Mouse (Mus musculus): ENCODE measurements at regions not wholly inside any gene's neighbourhood (a gene's known extent, or its start where the extent isn't known, plus 50 kb on each side); places are given as distances from the start of the nearest gene placed in this dataset.

DNA sequence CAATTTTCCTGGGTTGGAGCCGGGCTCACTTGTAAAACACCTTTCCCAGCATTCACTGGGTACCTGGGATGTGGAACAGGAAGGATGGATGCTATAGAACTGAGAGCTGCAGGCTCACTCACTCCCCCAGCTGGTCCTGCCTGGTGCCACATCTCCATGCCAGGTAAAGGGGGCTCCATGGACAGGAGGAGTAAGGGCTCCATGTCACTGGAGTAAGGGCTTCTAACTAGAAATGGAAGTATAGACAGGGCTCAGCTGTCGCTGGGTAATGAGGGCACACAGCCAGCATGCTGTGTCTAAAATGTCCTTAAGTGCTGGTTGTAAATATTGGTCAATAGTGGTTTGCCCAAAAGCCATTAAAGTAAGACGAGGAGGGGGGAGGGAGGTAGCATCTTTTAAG, 99.4 kb upstream of the Gpr12 start:
- no peak for DNase-seq
- intact Hi-C loops (cut with DNase I; ENCODE audit: low total_unique reads), result no loop called here

DNA sequence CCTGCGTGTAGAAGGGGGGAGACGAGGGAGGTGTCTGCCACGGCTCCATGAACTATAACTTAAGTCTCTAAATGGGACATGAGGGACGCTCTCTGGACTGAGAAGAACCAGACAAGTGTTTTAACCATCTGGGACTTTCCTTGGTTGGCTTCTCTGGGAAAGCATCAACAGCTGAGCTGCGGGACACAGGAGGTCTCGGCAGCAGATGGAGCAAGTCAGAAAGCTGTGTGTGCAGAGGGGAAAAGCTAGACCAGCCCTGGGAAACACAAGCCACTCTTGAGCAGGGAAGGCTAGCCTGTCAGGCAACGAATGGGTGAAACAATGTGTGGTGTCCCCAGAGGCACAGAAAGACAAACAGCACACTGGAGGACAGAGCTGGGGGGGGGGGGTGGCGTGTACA, 98.5 kb upstream of the Gpr12 start:
- intact Hi-C loops (cut with DNase I; ENCODE audit: low total_unique reads), result no loop called here
- DNase-seq, result no peak

DNA sequence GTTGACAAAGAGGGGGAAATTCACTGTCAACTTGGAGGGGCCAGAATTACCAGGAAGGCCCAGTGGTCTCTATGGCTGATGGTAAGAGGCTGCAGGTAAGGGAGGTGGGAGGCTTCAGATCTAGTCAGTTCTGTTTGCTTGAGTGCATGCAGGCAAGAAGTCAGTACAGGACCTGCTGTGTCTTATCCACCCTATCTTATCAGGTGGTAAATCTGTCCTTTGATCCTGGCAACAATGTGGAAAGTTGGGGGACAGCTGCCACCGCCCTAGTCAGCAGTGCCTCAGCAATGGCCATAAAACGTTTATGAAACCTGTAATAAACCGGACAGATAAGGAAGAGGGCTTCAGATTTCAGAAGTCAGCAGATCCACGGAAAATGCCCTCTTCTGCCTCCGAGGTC, 97.9 kb upstream of the Gpr12 start:
- intact Hi-C loops (cut with DNase I; ENCODE audit: low total_unique reads), result no loop called here
- DNase-seq, result no peak

DNA sequence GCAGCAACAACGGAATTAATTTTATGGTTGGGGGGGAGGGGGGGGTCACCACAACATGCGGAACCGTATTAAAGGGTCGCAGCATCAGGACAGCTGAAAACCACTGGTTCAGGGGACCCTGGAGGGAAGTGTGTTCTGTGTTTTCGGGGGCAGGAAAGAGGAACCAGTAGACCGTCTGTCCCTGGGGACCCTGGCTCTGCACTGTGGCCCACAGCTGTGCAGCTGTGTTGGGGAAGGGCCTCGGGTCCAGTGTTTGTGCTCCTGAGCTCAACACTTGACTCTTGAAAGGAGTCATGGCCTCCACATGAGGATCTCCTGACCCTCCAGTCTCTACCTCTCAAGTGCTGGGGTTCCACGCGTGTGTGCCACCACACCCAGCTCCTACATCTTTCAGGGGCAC, 96.5 kb upstream of the Gpr12 start:
- peak; percentile 58 for DNase-seq
- intact Hi-C loops (cut with DNase I; ENCODE audit: low total_unique reads), result no loop called here

DNA sequence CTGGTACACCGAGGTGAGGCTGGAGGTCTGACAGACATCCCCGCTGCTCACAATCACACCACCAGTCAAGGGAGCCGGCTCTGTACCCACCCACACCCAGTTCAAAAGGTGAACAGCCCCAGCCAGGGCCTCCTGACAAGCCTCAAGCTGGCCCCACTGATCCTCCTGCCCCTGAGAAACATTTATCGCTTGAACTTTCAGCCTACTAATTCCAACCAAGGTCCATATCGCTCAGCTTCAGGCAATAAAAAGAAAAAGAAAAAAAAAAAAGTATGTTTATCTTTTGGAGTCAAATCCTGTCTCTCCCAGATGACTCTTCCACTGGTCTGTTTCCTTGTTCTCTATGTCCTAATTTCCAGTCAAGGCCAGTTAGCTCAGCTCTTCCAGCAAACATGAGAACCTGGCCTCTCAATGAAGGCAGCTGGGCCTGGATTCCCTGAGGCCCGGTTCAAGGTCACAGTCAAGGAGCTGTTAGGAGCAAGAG, 94.2 kb upstream of the Gpr12 start:
- DNase-seq, result no peak
- intact Hi-C loops (cut with DNase I; ENCODE audit: low total_unique reads), result loop anchor here (10.0 kb wide), 2 partner anchors 226 to 636 kb away; no protein-coding TSS in a partner anchor

DNA sequence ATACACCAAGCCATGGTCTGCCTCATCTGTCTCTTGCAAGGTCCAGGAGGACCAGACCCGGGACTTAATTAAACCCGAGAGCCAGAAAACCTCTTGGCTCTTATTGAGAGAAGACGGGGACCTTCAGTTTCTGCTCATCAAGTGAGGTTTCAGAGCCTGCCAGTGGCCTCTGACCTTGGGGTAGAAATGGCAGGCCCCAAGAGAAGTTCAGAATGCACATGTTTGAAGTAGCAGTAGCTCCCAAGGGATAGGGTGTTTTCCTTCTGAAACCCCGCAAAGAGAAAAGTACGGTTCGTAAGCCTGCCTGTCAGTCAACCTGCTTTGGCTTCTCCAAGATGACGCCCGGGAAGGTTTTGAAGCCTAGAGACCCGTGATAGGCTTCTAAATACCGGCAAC, 93.7 kb upstream of the Gpr12 start:
- no peak for DNase-seq
- intact Hi-C loops (cut with DNase I; ENCODE audit: low total_unique reads), result loop anchor here (10.0 kb wide), 2 partner anchors 226 to 636 kb away; no protein-coding TSS in a partner anchor

DNA sequence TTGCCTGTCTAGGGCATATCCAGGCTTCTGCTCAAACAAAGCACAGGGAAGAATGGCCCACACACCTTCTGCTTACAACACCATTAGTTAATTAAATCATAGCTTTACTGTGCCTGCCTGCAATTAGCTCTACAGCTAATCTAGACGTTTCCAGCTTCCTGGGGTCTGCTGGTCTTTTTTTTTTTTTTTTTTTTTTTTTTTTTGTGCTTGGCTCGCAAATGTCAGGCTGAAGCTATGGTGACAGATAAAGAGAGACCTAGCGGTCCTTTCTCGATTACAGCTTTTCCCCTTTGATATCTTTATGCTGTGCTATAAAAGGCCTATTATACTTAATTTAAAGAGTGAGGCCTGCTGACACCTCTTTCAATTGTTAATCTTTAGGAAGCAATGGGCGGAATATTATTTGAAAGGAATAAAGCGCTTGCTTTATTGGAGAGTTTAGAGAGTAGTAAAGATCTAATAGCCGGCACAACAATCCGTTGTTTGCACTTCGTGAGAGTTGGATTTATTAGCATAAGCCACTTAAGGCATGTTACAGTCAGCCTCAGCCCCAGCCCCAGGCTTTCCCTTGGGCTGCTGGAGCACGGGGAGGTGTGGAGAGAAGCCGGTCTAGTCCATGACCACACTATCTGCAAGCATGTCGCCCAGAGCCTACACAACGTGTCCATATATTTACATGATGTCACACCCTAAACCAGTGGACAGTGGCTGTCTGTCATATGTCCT, 93.2 kb upstream of the Gpr12 start:
- intact Hi-C loops (cut with DNase I; ENCODE audit: low total_unique reads), result loop anchor here (10.0 kb wide), 2 partner anchors 227 to 637 kb away; no protein-coding TSS in a partner anchor
- no peak for DNase-seq

DNA sequence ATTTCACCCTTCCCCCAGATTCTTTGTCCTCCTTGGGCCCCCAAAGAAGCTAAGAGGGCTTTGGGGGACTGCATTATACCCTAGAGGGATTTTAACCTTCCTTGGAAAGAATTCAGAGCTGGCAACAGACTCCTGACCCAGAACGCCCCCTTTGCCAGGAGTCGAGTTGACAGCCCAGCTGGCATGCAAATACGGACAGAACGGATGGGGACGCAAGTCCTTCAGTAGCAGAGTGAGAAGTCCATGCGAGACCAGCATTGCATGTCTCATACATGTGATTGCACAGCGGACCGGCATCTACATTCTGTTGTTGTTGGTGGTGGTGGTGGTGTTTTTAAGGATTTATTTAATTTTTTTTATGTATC, 92.1 kb upstream of the Gpr12 start:
- intact Hi-C loops (cut with DNase I; ENCODE audit: low total_unique reads), result loop anchor here (10.0 kb wide), 2 partner anchors 228 to 638 kb away; no protein-coding TSS in a partner anchor
- no peak for DNase-seq

DNA sequence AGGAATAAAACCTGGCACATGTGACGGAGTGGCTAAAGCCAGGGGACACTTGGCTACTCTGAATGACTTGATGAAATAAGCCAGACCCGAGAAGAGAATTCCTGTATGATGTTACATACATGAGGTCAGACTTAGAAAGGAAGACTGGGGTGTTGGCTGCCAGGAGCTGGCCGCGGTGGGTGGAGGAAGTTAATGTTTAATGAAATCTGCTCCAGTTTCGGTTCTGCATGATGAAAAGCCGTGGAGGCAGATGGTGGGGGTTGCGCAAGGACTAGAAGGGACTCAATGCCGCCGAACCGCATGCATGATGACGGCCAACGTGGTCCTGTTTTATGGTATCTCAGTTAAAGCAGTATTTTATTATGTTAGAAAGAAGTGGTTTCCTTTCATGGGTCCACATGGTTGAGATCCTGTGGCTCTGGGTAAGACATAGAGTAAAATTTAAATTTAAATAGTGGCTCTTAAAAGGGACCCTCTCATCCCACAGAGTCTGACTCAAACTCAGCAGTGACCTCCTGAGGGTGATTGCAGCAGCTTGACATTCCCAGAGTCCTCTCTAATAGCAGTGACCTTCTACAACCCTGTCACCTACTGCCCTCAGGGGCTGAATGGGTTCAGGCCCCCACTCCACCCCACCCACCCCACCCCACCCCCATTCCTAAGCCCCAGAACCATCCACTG, 91.6 kb upstream of the Gpr12 start:
- intact Hi-C loops (cut with DNase I; ENCODE audit: low total_unique reads), result loop anchor here (10.0 kb wide), 2 partner anchors 228 to 638 kb away; no protein-coding TSS in a partner anchor
- DNase-seq, result peak; percentile 64

DNA sequence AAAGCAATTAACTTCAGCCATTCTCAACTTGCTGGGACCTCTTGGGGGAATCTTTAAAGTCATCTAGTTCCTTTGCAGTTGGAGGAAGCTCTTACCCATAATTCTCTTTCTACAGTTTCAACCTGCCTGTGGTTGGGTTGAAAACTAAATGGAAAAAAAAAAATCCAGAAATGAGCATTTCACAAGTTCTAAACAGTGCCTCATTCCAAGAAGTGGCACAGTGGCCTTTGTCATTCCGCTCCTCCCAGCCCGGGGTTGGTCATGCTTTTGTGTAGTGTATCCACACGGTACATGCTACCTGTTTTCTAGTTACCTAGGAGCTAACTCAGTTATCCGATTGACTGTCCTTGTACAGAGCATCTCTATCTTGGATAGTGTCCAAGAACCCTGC, 90.8 kb upstream of the Gpr12 start:
- no peak for DNase-seq
- intact Hi-C loops (cut with DNase I; ENCODE audit: low total_unique reads), result loop anchor here (10.0 kb wide), 2 partner anchors 229 to 639 kb away; no protein-coding TSS in a partner anchor

DNA sequence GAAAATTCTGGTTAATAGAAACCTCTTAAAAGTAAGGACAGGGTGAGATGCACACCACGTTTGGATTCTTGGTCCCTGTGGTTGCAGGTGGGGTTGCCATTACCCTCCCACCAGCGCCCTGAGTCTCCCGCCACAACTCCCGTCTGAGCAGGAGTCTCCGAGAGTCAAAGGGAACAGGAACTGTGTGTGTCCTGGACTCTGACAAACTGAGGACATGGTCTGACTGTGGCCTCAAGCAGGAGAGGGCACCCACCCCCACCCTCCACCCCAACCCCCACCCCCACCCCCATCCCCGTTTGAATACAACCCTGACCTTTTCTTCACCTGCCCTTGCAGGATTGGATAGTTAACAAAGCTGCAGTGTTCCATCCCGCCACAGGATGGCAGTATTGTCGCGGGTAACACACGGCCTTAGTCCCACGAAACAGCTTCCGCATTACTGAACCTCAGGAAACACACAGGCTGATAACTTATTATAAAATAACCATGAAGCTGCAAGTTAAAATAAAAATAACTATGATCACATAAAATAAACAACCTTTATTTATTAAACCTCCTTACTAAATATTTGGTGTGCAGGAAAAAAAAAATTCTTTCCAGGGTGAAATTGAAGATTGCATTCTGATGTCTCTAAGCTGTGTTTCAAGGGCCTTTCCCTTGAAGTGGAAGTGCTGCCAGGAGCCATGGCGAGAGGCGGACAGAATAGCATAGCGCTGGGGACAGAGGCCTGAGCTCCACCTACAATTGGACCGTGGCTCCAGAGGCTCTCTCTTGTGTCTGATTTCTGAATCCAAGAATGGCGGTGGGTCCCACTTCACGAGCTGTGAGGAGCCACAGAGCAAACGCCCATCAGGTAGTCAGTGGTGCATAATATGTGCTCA, 90.2 kb upstream of the Gpr12 start:
- intact Hi-C loops (cut with DNase I; ENCODE audit: low total_unique reads), result loop anchor here (10.0 kb wide), 2 partner anchors 230 to 640 kb away; no protein-coding TSS in a partner anchor
- DNase-seq, result peak; percentile 53

DNA sequence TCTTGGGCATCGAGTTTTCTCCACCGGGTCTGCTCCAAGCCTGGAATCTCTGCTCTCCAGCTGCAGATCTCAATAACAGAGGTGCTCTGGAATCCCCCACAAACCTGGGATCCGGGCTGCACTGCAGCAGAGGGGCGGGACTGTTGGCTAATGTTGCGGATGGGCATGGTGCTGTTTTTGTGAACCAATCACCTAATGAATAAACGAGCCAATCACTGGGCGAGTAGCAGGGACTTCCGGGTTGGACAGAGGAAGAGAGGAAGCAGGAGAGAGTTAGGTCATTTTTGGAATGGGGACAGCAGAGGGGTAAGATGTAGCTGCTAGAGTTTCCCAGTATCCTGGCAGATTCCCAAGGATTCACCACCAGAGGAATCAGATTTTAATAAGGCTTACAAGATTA, 76.7 kb upstream of the Gpr12 start:
- intact Hi-C loops (cut with DNase I; ENCODE audit: low total_unique reads), result no loop called here
- no peak for DNase-seq

DNA sequence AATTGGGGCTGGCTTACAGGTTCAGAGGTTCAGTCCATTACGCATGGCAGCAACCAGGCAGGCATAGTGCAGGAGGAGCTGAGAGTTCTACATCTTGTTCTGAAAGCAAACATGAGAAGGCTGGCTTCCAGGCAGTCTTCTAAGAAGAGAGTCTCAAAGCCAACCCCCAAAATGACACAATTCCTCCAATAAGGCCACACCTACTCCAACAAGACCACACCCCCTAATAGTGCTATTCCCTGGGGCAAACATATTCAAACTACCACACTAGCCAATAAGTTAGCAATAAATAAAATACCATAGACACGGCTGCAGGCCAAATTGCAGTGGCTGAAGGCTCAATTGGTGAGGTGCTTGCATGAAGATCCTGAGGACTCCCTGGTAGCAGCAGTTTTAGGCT, 72.2 kb upstream of the Gpr12 start:
- no peak for DNase-seq
- intact Hi-C loops (cut with DNase I; ENCODE audit: low total_unique reads), result no loop called here

DNA sequence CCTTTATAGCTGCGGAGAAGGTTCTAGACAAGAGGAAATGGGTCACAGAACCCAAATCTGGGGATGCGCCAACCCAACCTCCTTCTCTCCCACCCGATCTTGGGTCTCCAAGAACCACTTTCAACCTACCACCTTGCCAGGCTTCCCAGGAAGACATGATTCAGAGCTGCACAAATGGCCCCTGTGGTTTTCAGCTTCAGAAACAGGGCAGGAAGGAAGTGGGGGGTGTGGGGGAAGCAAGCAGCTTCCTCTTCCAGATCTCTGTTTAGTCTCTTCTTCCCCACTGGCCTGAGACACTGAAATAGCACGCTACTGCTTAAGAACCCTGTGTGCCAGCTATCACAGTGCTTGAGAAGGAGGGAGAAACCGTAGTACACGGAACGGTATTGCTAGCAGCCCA, 70.4 kb upstream of the Gpr12 start:
- intact Hi-C loops (cut with DNase I; ENCODE audit: low total_unique reads), result no loop called here
- DNase-seq, result no peak

DNA sequence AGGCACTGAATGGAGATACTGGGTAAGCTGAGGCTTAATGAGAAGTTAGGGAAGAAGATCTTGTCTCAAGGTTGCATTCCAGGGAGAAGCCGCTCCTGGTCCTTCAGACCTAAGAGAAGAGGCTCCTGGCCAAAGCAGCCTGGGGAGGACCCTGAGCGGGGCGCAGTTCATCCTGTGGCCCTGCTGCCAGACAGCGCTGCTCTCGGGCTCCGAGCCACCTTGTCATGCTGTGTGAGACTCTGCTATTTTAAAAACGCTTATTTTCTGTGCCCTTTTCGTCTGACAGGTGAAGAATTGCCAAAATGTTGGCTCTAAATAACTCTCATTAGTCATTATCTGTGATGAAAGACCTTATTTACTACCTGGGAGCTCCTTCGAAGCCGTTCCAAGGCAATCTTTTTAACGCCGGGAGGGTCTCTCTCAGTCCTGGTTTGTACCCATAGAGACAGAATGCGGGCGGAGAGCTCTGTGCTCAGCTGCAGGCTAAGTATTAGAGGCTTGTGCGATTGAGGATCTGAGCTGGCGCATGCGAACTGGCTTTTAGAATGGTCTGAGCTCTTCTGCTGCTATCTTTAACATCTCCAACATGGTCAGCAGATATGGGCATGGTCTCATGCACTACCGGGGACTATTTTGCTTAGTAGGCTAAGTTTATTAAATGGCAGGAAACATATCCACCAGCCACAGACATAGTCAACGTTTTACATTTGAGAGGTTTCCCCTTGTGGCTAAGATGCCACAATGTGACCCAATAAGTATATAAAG, 68.8 kb upstream of the Gpr12 start:
- intact Hi-C loops (cut with DNase I; ENCODE audit: low total_unique reads), result no loop called here
- no peak for DNase-seq

DNA sequence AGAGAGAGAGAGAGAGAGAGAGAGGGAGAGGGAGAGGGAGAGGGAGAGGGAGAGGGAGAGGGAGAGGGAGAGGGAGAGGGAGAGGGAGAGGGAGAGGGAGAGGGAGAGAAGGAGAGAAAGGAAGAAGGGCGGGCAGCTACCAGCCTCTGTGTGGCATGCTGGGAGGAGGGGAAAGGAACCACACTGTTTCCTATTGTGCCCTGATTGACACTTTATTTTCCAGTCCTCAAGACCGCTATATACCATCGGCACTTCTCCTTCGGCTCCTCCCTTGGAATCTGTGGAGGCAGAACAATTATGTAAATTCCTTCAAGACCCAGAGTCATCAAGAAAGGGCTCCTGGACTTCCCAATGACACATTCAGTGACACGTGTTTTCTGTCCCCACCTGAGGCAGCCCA, 67.8 kb upstream of the Gpr12 start:
- DNase-seq, result no peak
- intact Hi-C loops (cut with DNase I; ENCODE audit: low total_unique reads), result no loop called here

DNA sequence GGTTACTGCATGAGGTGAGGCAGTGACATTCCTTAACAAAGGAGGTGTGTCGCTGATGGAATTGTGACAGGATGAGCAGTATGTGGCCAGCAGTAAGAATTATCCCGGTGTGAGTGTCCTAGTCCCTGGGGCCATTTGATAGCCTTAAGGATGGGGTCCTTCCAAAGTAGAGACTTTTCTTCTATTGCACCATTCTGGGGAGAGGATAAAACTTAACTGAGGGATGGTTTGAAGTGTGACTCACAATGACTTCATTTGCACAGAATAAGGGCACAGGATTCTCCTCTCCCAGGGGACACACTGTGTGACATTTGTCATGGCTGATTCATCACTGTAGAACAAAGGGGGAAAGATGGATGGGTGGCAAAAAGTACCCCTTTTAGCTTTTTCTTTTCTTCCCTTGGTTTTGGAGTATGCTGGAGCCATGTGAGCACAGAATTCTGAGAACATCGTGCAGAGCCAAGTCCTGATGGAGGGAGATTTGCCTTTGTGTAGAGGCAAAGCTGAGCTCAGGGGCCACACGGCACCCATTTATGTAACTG, 63.6 kb upstream of the Gpr12 start:
- DNase-seq, result no peak
- intact Hi-C loops (cut with DNase I; ENCODE audit: low total_unique reads), result no loop called here

DNA sequence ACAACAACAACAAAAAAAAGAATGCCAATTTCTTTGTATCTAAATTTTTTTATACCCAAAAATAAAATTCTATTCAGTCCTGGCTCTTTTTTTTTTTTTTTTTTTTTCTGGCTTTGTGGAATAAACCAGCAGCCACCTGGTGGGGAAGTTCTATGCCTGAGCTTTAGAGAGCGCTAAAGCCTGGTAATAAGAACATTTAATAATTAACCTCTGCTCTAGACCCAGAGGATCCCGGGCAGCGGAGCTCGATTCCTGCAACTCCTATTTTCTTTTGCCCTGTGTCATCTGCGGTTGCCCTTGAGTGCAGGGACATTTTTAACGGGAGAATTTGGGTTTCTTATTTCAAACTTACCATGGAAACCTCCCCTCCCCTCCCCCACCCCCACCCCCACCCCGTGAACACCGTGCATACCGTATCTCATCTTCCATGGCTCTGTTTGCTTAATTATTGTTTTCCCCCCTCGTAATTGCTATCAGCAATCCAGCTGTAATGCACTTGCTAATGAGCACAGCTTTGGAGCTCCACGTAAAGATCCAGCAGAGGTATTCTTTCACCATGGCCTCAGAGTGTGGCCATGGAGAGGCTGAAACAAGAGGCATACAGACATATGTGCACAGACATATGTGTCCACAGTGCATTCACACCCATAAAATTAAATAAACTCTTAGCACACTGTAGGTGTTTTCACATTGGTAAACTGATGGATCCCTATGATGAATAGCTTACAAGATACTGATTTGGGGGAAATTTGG, 62.8 kb upstream of the Gpr12 start:
- DNase-seq, result no peak

More for the DNA sequence above, 62.8 kb upstream of the Gpr12 start:
- intact Hi-C loops (cut with DNase I; ENCODE audit: low total_unique reads), result no loop called here
